In the genomic region with DNA sequence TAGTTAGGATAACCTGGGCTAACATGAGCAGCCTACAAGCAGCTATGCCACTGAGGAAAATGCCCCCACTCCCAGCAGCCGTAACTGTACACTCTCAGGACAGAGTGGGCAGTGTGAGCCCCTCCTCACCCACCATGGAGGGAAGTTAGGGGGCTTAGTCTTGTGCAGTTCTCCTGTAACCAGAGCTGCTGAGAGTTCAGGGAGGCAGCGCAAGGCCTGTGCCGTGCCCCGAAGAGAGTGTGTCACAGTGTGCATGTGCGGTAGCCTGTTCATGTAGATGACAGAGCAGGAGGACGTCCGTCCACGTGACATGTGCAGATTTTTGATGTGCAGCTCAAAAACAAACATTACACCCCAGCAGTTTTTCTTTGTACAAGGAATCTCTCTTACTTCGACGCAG, we compare ENCODE assay signal across 18 mouse cellular contexts. TPM values are rescaled to one million over a fixed set of nuclear protein-coding genes. Genes with fewer than 3 reads are reported as not detected.
DNase-seq lines count a peak whose midpoint lies in the region; ATAC-seq lines count a peak whose summit lies in the region.
"Had no signal": no experiment of that assay in that cellular context is flagged by ENCODE, and none has a peak within 500 bp of the region (broad histone marks: within the 10 kb centered on the region; RNA-seq: fewer than 3 reads in every experiment).

No protein-coding gene starts in this region.

- no peaks in the 10 kb centered on the region for H3K4me1 ChIP-seq in hindbrain, embryonic 13.5 days (replicated peaks)
- H3K4me1 ChIP-seq in hindbrain, embryonic 16.5 days (ENCODE audit: control insufficient read depth, insufficient read depth, low read depth, low read length) = no peaks in the 10 kb centered on the region
- H3K4me1 ChIP-seq in midbrain, embryonic 11.5 days (ENCODE audit: control insufficient read depth, insufficient read depth, low read length) = no peaks in the 10 kb centered on the region
- no peaks in the 10 kb centered on the region for H3K4me1 ChIP-seq in midbrain, embryonic 10.5 days
- H3K4me1 ChIP-seq in forebrain, embryonic 15.5 days = no peaks in the 10 kb centered on the region
- H3K4me1 ChIP-seq in midbrain, embryonic 15.5 days = no peaks in the 10 kb centered on the region
- H3K4me1 ChIP-seq: embryonic facial prominence, embryonic 10.5 days; kidney, embryonic 15.5 days; limb, embryonic 12.5 days; liver, embryonic 13.5 days; neural tube, embryonic 12.5 days had no signal

- H3K9ac ChIP-seq in hindbrain, embryonic 13.5 days = no peak overlapping the region
- no peak overlapping the region for H3K9ac ChIP-seq in hindbrain, embryonic 16.5 days (ENCODE audit: low read depth, low read length)
- no peak overlapping the region for H3K9ac ChIP-seq in midbrain, embryonic 11.5 days (ENCODE audit: low read length)
- no peak overlapping the region for H3K9ac ChIP-seq in forebrain, embryonic 15.5 days (replicated peaks)
- H3K9ac ChIP-seq in midbrain, embryonic 15.5 days = no peak overlapping the region
- H3K9ac ChIP-seq: kidney, embryonic 15.5 days; limb, embryonic 12.5 days; liver, embryonic 13.5 days; neural tube, embryonic 12.5 days had no signal

- H3K4me2 ChIP-seq in hindbrain, embryonic 13.5 days = no peak overlapping the region
- no peak overlapping the region for H3K4me2 ChIP-seq in hindbrain, embryonic 16.5 days (ENCODE audit: low read length)
- no peak overlapping the region for H3K4me2 ChIP-seq in midbrain, embryonic 11.5 days
- no peak overlapping the region for H3K4me2 ChIP-seq in forebrain, embryonic 15.5 days (replicated peaks)
- H3K4me2 ChIP-seq in midbrain, embryonic 15.5 days = no peak overlapping the region
- H3K4me2 ChIP-seq: kidney, embryonic 15.5 days; limb, embryonic 12.5 days; liver, embryonic 13.5 days; neural tube, embryonic 12.5 days had no signal

- 0 out of 2 replicates have a peak, but pooled peaks have one; percentile 43 for ATAC-seq in hindbrain, embryonic 13.5 days (ENCODE audit: low FRiP score)
- ATAC-seq in hindbrain, embryonic 16.5 days = no peak; the same call in 1 of the 2 replicates
- ATAC-seq in midbrain, embryonic 11.5 days (ENCODE audit: low FRiP score) = peak; percentile 54; the same call in 1 of the 2 replicates
- ATAC-seq in forebrain, embryonic 15.5 days (replicated peaks) = peak; percentile 55
- ATAC-seq in midbrain, embryonic 15.5 days (replicated peaks) = 0 out of 2 replicates have a peak, but pooled peaks have one; percentile 57
- no peak for ATAC-seq in cerebellum, adult (ENCODE audit: insufficient number of reproducible peaks, low FRiP score, low TSS enrichment)
- ATAC-seq: Patski had no signal

- DNase-seq in midbrain, embryonic 11.5 days (ENCODE audit: low spot score, missing footprints) = no peak
- DNase-seq in midbrain, embryonic 10.5 days (ENCODE audit: low spot score) = no peak
- no peak for DNase-seq in gastrocnemius, adult 18-20 months (ENCODE audit: low spot score)
- DNase-seq: cerebellum, adult 11-12 months; kidney, adult 11 months had no signal

- no peaks in the 10 kb centered on the region for H3K27me3 ChIP-seq in hindbrain, embryonic 13.5 days
- H3K27me3 ChIP-seq in hindbrain, embryonic 16.5 days (replicated peaks; ENCODE audit: control insufficient read depth, insufficient read depth, low read length) = no peaks in the 10 kb centered on the region
- no peaks in the 10 kb centered on the region for H3K27me3 ChIP-seq in midbrain, embryonic 11.5 days (ENCODE audit: control insufficient read depth, insufficient read depth, low read length)
- H3K27me3 ChIP-seq in midbrain, embryonic 10.5 days (ENCODE audit: low read depth, poor library complexity, severe bottlenecking) = no peaks in the 10 kb centered on the region
- no peaks in the 10 kb centered on the region for H3K27me3 ChIP-seq in forebrain, embryonic 15.5 days
- no peaks in the 10 kb centered on the region for H3K27me3 ChIP-seq in midbrain, embryonic 15.5 days (replicated peaks)
- H3K27me3 ChIP-seq: CH12.LX; kidney, embryonic 15.5 days; limb, embryonic 12.5 days; liver, embryonic 13.5 days; neural tube, embryonic 12.5 days; Patski had no signal

- H3K36me3 ChIP-seq in hindbrain, embryonic 13.5 days = peaks cover 56% of the 10 kb centered on the region
- H3K36me3 ChIP-seq in hindbrain, embryonic 16.5 days (ENCODE audit: control insufficient read depth, insufficient read depth, low read length) = peaks cover 24% of the 10 kb centered on the region; the same call in 1 of the 2 replicates
- peaks cover 14% of the 10 kb centered on the region for H3K36me3 ChIP-seq in midbrain, embryonic 11.5 days (ENCODE audit: control insufficient read depth, insufficient read depth, low read length)
- H3K36me3 ChIP-seq in midbrain, embryonic 10.5 days = peaks cover 75% of the 10 kb centered on the region
- peaks cover 12% of the 10 kb centered on the region for H3K36me3 ChIP-seq in forebrain, embryonic 15.5 days
- H3K36me3 ChIP-seq in midbrain, embryonic 15.5 days (replicated peaks) = peaks cover 10% of the 10 kb centered on the region; the same call in 1 of the 2 replicates

- H3K4me3 ChIP-seq in hindbrain, embryonic 13.5 days = no peak overlapping the region
- no peak overlapping the region for H3K4me3 ChIP-seq in hindbrain, embryonic 16.5 days (ENCODE audit: low read length)
- no peak overlapping the region for H3K4me3 ChIP-seq in midbrain, embryonic 11.5 days (ENCODE audit: low read depth, low read length)
- no peak overlapping the region for H3K4me3 ChIP-seq in midbrain, embryonic 10.5 days
- H3K4me3 ChIP-seq in forebrain, embryonic 15.5 days = no peak overlapping the region
- H3K4me3 ChIP-seq in midbrain, embryonic 15.5 days = no peak overlapping the region
- H3K4me3 ChIP-seq: embryonic facial prominence, embryonic 10.5 days; kidney, embryonic 15.5 days; limb, embryonic 12.5 days; liver, embryonic 13.5 days; neural tube, embryonic 12.5 days had no signal

- no peaks in the 10 kb centered on the region for H3K9me3 ChIP-seq in hindbrain, embryonic 13.5 days
- H3K9me3 ChIP-seq in hindbrain, embryonic 16.5 days (ENCODE audit: control insufficient read depth, low read length) = no peaks in the 10 kb centered on the region
- no peaks in the 10 kb centered on the region for H3K9me3 ChIP-seq in midbrain, embryonic 11.5 days (ENCODE audit: control insufficient read depth, low read length)
- no peaks in the 10 kb centered on the region for H3K9me3 ChIP-seq in midbrain, embryonic 10.5 days (replicated peaks)
- no peaks in the 10 kb centered on the region for H3K9me3 ChIP-seq in forebrain, embryonic 15.5 days
- H3K9me3 ChIP-seq in midbrain, embryonic 15.5 days = no peaks in the 10 kb centered on the region
- H3K9me3 ChIP-seq: embryonic facial prominence, embryonic 10.5 days; G1E; kidney, embryonic 15.5 days; limb, embryonic 12.5 days; liver, embryonic 13.5 days; neural tube, embryonic 12.5 days had no signal

- no peak overlapping the region for H3K27ac ChIP-seq in hindbrain, embryonic 13.5 days
- H3K27ac ChIP-seq in hindbrain, embryonic 16.5 days (ENCODE audit: low read depth, low read length) = no peak overlapping the region
- H3K27ac ChIP-seq in midbrain, embryonic 11.5 days (ENCODE audit: low read depth, low read length) = no peak overlapping the region
- no peak overlapping the region for H3K27ac ChIP-seq in midbrain, embryonic 10.5 days (replicated peaks)
- no peak overlapping the region for H3K27ac ChIP-seq in forebrain, embryonic 15.5 days (replicated peaks)
- no peak overlapping the region for H3K27ac ChIP-seq in midbrain, embryonic 15.5 days
- H3K27ac ChIP-seq: embryonic facial prominence, embryonic 10.5 days; kidney, embryonic 15.5 days; limb, embryonic 12.5 days; liver, embryonic 13.5 days; neural tube, embryonic 12.5 days had no signal

- 88% methylated on average over 10 of the region's 10 CpGs for WGBS in hindbrain, embryonic 13.5 days
- 86% methylated on average over 10 of the region's 10 CpGs for WGBS in hindbrain, embryonic 16.5 days
- WGBS in midbrain, embryonic 11.5 days = 87% methylated on average over 10 of the region's 10 CpGs
- 86% methylated on average over 10 of the region's 10 CpGs for WGBS in midbrain, embryonic 10.5 days
- 77% methylated on average over 10 of the region's 10 CpGs for WGBS in forebrain, embryonic 15.5 days
- WGBS in midbrain, embryonic 15.5 days = 83% methylated on average over 10 of the region's 10 CpGs

RNA-seq across cellular contexts. Expression of a gene that starts 19.8 kb away (rescaled TPM):
- polyA plus RNA-seq in hindbrain, embryonic 13.5 days (2015; fragmentation: Nextera tagmentation; extraction: Ambion mirVana) = 36.2 and 39.8 TPM in 2 replicates
- polyA plus RNA-seq in hindbrain, embryonic 16.5 days (2015; fragmentation: Nextera tagmentation; extraction: Ambion mirVana) = 49.4 and 49.8 TPM in 2 replicates
- polyA plus RNA-seq in midbrain, embryonic 11.5 days (2014; fragmentation: Nextera tagmentation; extraction: Ambion mirVana) = 29.5 and 32.3 TPM in 2 replicates
- 35.8 and 38.5 TPM in 2 replicates for polyA plus RNA-seq in midbrain, embryonic 10.5 days (2016; fragmentation: Nextera tagmentation; extraction: Ambion mirVana)
- polyA plus RNA-seq in forebrain, embryonic 15.5 days (2015; fragmentation: Nextera tagmentation; extraction: Ambion mirVana) = 29.0 and 29.1 TPM in 2 replicates
- 43.8 and 44.0 TPM in 2 replicates for polyA plus RNA-seq in midbrain, embryonic 15.5 days (2015; fragmentation: Nextera tagmentation; extraction: Ambion mirVana)
- total RNA-seq in gastrocnemius, adult 18-20 months (2021) = 10 to 100 TPM; 31.4 to 36.1 TPM

RNA-seq across cellular contexts. Expression of a gene that starts 24.2 kb away (rescaled TPM):
- polyA plus RNA-seq in hindbrain, embryonic 13.5 days (2015; fragmentation: Nextera tagmentation; extraction: Ambion mirVana) = 19.6 and 21.3 TPM in 2 replicates
- 15.3 and 16.1 TPM in 2 replicates for polyA plus RNA-seq in hindbrain, embryonic 16.5 days (2015; fragmentation: Nextera tagmentation; extraction: Ambion mirVana)
- polyA plus RNA-seq in midbrain, embryonic 11.5 days (2014; fragmentation: Nextera tagmentation; extraction: Ambion mirVana) = 28.7 and 29.5 TPM in 2 replicates
- 28.3 and 29.1 TPM in 2 replicates for polyA plus RNA-seq in midbrain, embryonic 10.5 days (2016; fragmentation: Nextera tagmentation; extraction: Ambion mirVana)
- polyA plus RNA-seq in forebrain, embryonic 15.5 days (2015; fragmentation: Nextera tagmentation; extraction: Ambion mirVana) = 21.4 and 23.4 TPM in 2 replicates
- polyA plus RNA-seq in midbrain, embryonic 15.5 days (2015; fragmentation: Nextera tagmentation; extraction: Ambion mirVana) = 16.8 TPM in 2 replicates
- 1 to 10 TPM; 6.0 to 6.2 TPM for total RNA-seq in gastrocnemius, adult 18-20 months (2021)

Comparison
In these comparisons a context has a peak if more than half of its experiments do, and no peak if none do; other contexts are left out.
1. ATAC-seq: peak in hindbrain, embryonic 13.5 days (single experiment), midbrain, embryonic 11.5 days (single experiment), forebrain, embryonic 15.5 days (single experiment) and midbrain, embryonic 15.5 days (single experiment); none in hindbrain, embryonic 16.5 days (single experiment) and cerebellum, adult (single experiment).